Mouse (Mus musculus): ENCODE results near the gene BC003965. TPM values are rescaled to one million over a fixed set of nuclear protein-coding genes. Genes with fewer than 3 reads are reported as not detected.

The BC003965 gene
- total RNA-seq (2021), result 10 to 100 TPM; 19.5 to 21.2 TPM
- long read RNA-seq, transcript BC003965-201 (2 exons, 3,030 nt), result major isoform, 26 of 37 reads
- long read RNA-seq, transcript BC003965-202 (1 exons, 3,109 nt), result minor isoform, 11 of 37 reads
- long read RNA-seq, partial matches to known transcripts, result 0 of 37 reads
- long read RNA-seq, other reads (novel, unspliced or antisense), result 0 of 37 reads

- peak; percentile 97 to 99 for DNase-seq (ENCODE audit: low spot score in 2 of 2)
These were observed at the start of gene BC003965 for GRCm38 (mm10) chr17:25184129-25184691. Gene BC003965, plus strand, starts transcription at chr17:25184554.

- no peak for DNase-seq (ENCODE audit: low spot score in 2 of 2)
These were observed 48.7 kb upstream of the BC003965 start for GRCm38 (mm10) chr17:25135622-25136021.

- DNase-seq (ENCODE audit: low spot score in 2 of 2), result no peak
These were observed 45.6 kb upstream of the BC003965 start for GRCm38 (mm10) chr17:25138803-25139202.

GRCm38 (mm10) chr17:25139960-25140359, 44.4 kb upstream of the BC003965 start:
- no peak for DNase-seq (ENCODE audit: low spot score in 2 of 2)

GRCm38 (mm10) chr17:25162161-25162560, 22.2 kb upstream of the BC003965 start, which contains the start of gene Ccdc154:
Gene Ccdc154, plus strand, starts transcription at chr17:25162461.
- no peak for DNase-seq (ENCODE audit: low spot score in 2 of 2)

- no peak for DNase-seq (ENCODE audit: low spot score in 2 of 2)
These were observed 21.0 kb upstream of the BC003965 start for GRCm38 (mm10) chr17:25163387-25163786.

GRCm38 (mm10) chr17:25164770-25165169, 19.6 kb upstream of the BC003965 start:
- DNase-seq (ENCODE audit: low spot score in 2 of 2), result no peak

- no peak for DNase-seq (ENCODE audit: low spot score in 2 of 2)
These were observed 18.2 kb upstream of the BC003965 start for GRCm38 (mm10) chr17:25165970-25166671.

- no peak for DNase-seq (ENCODE audit: low spot score in 2 of 2)
These were observed 14.6 kb upstream of the BC003965 start for GRCm38 (mm10) chr17:25169706-25170105.

GRCm38 (mm10) chr17:25172558-25172957, 11.8 kb upstream of the BC003965 start:
- DNase-seq (ENCODE audit: low spot score in 2 of 2), result no peak

GRCm38 (mm10) chr17:25175411-25175810, 8.9 kb upstream of the BC003965 start, which contains the start of gene Gm38655:
Gene Gm38655, minus strand, starts transcription at chr17:25175471.
- no peak for DNase-seq (ENCODE audit: low spot score in 2 of 2)

GRCm38 (mm10) chr17:25183232-25183631, 1.1 kb upstream of the BC003965 start:
- no peak for DNase-seq (ENCODE audit: low spot score in 2 of 2)

- no peak for DNase-seq (ENCODE audit: low spot score in 2 of 2)
These were observed 607 bp downstream of the BC003965 start for GRCm38 (mm10) chr17:25184961-25185360.

- no peak for DNase-seq (ENCODE audit: low spot score in 2 of 2)
These were observed 3.4 kb downstream of the BC003965 start for GRCm38 (mm10) chr17:25187784-25188149.

GRCm38 (mm10) chr17:25188150-25189031, 4.0 kb downstream of the BC003965 start, which contains the start of gene Unkl:
Gene Unkl, plus strand, starts transcription at chr17:25188397.
- DNase-seq (ENCODE audit: low spot score in 2 of 2), result peak; percentile 56 to 70

- DNase-seq (ENCODE audit: low spot score in 2 of 2), result no peak
These were observed 4.7 kb downstream of the BC003965 start for GRCm38 (mm10) chr17:25189091-25189490.

- DNase-seq (ENCODE audit: low spot score in 2 of 2), result no peak
These were observed 18.0 kb downstream of the BC003965 start for GRCm38 (mm10) chr17:25202401-25202800.

- peak in 1 of 2 experiments; percentile 81 for DNase-seq (ENCODE audit: low spot score in 2 of 2)
These were observed 25.7 kb downstream of the BC003965 start for GRCm38 (mm10) chr17:25210006-25210405.

GRCm38 (mm10) chr17:25210680-25211466, 26.5 kb downstream of the BC003965 start:
- DNase-seq (ENCODE audit: low spot score in 2 of 2), result peak in 1 of 2 experiments; percentile 57

GRCm38 (mm10) chr17:25211705-25212104, 27.4 kb downstream of the BC003965 start:
- no peak for DNase-seq (ENCODE audit: low spot score in 2 of 2)

Data from layer of hippocampus, adult 18-20 months (tissue).